Mouse (Mus musculus) kidney, adult 2 months (tissue): ENCODE results near the gene Krt14. TPM values are rescaled to one million over a fixed set of nuclear protein-coding genes. Genes with fewer than 3 reads are reported as not detected.

Experiments
- DNase-seq: peaks from one replicate; pipeline ENCODE4 v3.0.0; 2021
- H3K27ac ChIP-seq: fragments of 200-500 bp; 2 replicates; pipeline ENCODE4 v1.5.1; 2012; ENCODE audit warnings: low read depth, low read length, control low read depth, inconsistent platforms; ENCODE audit not compliant: insufficient read depth
- H3K27me3 ChIP-seq: fragments of 200-500 bp; replicated peaks from 2 replicates; pipeline ENCODE4 v1.6.1; 2012; ENCODE audit warnings: mild to moderate bottlenecking, moderate library complexity, low read length, inconsistent platforms; ENCODE audit not compliant: control insufficient read depth, insufficient read depth
- H3K36me3 ChIP-seq: fragments of 200-500 bp; 2 replicates; pipeline ENCODE4 v1.6.1; 2012; ENCODE audit warnings: mild to moderate bottlenecking, moderate library complexity, low read length, inconsistent platforms; ENCODE audit not compliant: control insufficient read depth, insufficient read depth
- H3K4me1 ChIP-seq: fragments of 200-500 bp; 2 replicates; pipeline ENCODE4 v1.6.1; 2011; ENCODE audit warnings: low read length; ENCODE audit not compliant: control insufficient read depth, insufficient read depth
- H3K4me3 ChIP-seq: fragments of 200-500 bp; 2 replicates; pipeline ENCODE4 v1.5.1; 2011; ENCODE audit warnings: mild to moderate bottlenecking, low read depth, low read length, control low read depth; ENCODE audit not compliant: insufficient read depth
- CTCF ChIP-seq: fragments of 200-500 bp; conservative IDR thresholded peaks from 2 replicates; pipeline ENCODE4 v1.5.1; 2011; ENCODE audit warnings: low read depth, mild to moderate bottlenecking, control low read depth, low read length, moderate library complexity, mixed read lengths; ENCODE audit not compliant: insufficient read depth, insufficient read length
- POLR2A ChIP-seq: fragments of 200-500 bp; IDR thresholded peaks from one replicate; pipeline ENCODE4 v1.6.1; 2011; ENCODE audit warnings: low read depth, low read length, control low read depth
- WGBS: fragments of 180-500 bp; shearing (Covaris S2); methylation state at CpG from one replicate; pipeline ENCODE4 v1.1.7; 2018; 5-methylcytosine and 5-hydroxymethylcytosine counted together
- polyA plus RNA-seq: library from polyadenylated mRNA; depleted of rRNA; stranded (reverse); fragments of >200 nt; gene quantifications from 2 replicates; pipeline ENCODE4 v1.2.3, GENCODE M21; 2012

Gene Krt14
- polyA plus RNA-seq, 1 experiment: 1.4 TPM

- Histone ChIP-seq H3K36me3 (no peaks in the 10 kb centered on the region), H3K4me1 (no peaks in the 10 kb centered on the region), H3K27me3 (no peaks in the 10 kb centered on the region), H3K4me3 (no peak overlapping the region), H3K27ac (no peak overlapping the region)
- DNase-seq: no peak
- WGBS: 89% methylated on average over 4 of the region's 4 CpGs
- TF ChIP-seq POLR2A: no peak
- no peak for TF ChIP-seq CTCF
Measured at GRCm38 (mm10) chr11:100219304-100219703, 12.0 kb upstream of the Krt14 start.

- no peaks in the 10 kb centered on the region for H3K4me1 ChIP-seq
- no peak overlapping the region for H3K4me3 ChIP-seq
- no peak overlapping the region for H3K27ac ChIP-seq
- 44% methylated on average over 6 of the region's 6 CpGs for WGBS
- H3K27me3 ChIP-seq: no peaks in the 10 kb centered on the region
- TF ChIP-seq POLR2A (no peak), CTCF (no peak)
- no peaks in the 10 kb centered on the region for H3K36me3 ChIP-seq
- no peak for DNase-seq
Measured at GRCm38 (mm10) chr11:100208542-100208941, 1.2 kb upstream of the Krt14 start.

- WGBS: 14% methylated on average over 6 of the region's 6 CpGs
- Histone ChIP-seq H3K27me3 (no peaks in the 10 kb centered on the region), H3K4me3 (no peak overlapping the region), H3K4me1 (no peaks in the 10 kb centered on the region), H3K36me3 (no peaks in the 10 kb centered on the region), H3K27ac (no peak overlapping the region)
- peak; percentile 6 for DNase-seq
- TF ChIP-seq CTCF (no peak), POLR2A (no peak)
Measured at GRCm38 (mm10) chr11:100203448-100203847, 3.9 kb downstream of the Krt14 start.

GRCm38 (mm10) chr11:100202906-100203305, 4.4 kb downstream of the Krt14 start:
- H3K27ac ChIP-seq: no peak overlapping the region
- H3K4me3 ChIP-seq: no peak overlapping the region
- 83% methylated on average over 4 of the region's 4 CpGs for WGBS
- DNase-seq: no peak
- H3K27me3 ChIP-seq: no peaks in the 10 kb centered on the region
- no peaks in the 10 kb centered on the region for H3K4me1 ChIP-seq
- no peaks in the 10 kb centered on the region for H3K36me3 ChIP-seq
- no peak for TF ChIP-seq POLR2A
- no peak for TF ChIP-seq CTCF

- no peaks in the 10 kb centered on the region for H3K4me1 ChIP-seq
- no peak for TF ChIP-seq POLR2A
- TF ChIP-seq CTCF: peak; percentile 34; the same call in 1 of the 2 replicates
- no peaks in the 10 kb centered on the region for H3K27me3 ChIP-seq
- H3K36me3 ChIP-seq: no peaks in the 10 kb centered on the region
- 47% methylated on average over 8 of the region's 8 CpGs for WGBS
- no peak overlapping the region for H3K4me3 ChIP-seq
- no peak for DNase-seq
- H3K27ac ChIP-seq: no peak overlapping the region
Measured at GRCm38 (mm10) chr11:100200104-100200820, 7.1 kb downstream of the Krt14 start.

- Histone ChIP-seq H3K27me3 (no peaks in the 10 kb centered on the region), H3K27ac (no peak overlapping the region), H3K4me3 (no peak overlapping the region), H3K4me1 (no peaks in the 10 kb centered on the region), H3K36me3 (no peaks in the 10 kb centered on the region)
- 66% methylated on average over 4 of the region's 4 CpGs for WGBS
- DNase-seq: no peak
- no peak for TF ChIP-seq CTCF
- no peak for TF ChIP-seq POLR2A
Measured at GRCm38 (mm10) chr11:100198666-100199065, 8.7 kb downstream of the Krt14 start.

- Histone ChIP-seq H3K4me3 (no peak within 1 kb of the TSS), H3K4me1 (no peaks in the 10 kb centered on the region), H3K27ac (no peak within 1 kb of the TSS), H3K27me3 (no peaks in the 10 kb centered on the region), H3K36me3 (no peaks in the 10 kb centered on the region)
- DNase-seq: no peak
- WGBS: 12% methylated on average over 9 of the region's 9 CpGs
- TF ChIP-seq POLR2A (no peak), CTCF (no peak)
Measured at GRCm38 (mm10) chr11:100192992-100193391, 14.4 kb downstream of the Krt14 start, which contains the start of gene Krt9. Krt9 (minus strand) TSS chr11:100193246.
